Mouse (Mus musculus) embryonic fibroblast, embryonic 13.5 days (primary cell): Measurements from ENCODE around the gene Rbbp4. TPM values are rescaled to one million over a fixed set of nuclear protein-coding genes. Genes with fewer than 3 reads are reported as not detected.

Experiments
- H3K27ac ChIP-seq: 2 replicates; pipeline ENCODE4 v1.5.1; 2012; ENCODE audit warnings: low read length, control low read depth, inconsistent platforms; ENCODE audit not compliant: insufficient read depth
- H3K4me1 ChIP-seq: 2 replicates; pipeline ENCODE4 v1.6.1; 2011; ENCODE audit warnings: low read length; ENCODE audit not compliant: control insufficient read depth, insufficient read depth
- H3K4me3 ChIP-seq: 2 replicates; pipeline ENCODE4 v1.5.1; 2011; ENCODE audit warnings: mild to moderate bottlenecking, control low read depth, low read length; ENCODE audit not compliant: insufficient read depth
- CTCF ChIP-seq: IDR thresholded peaks from 2 replicates; pipeline ENCODE4 v1.5.1; 2011; ENCODE audit warnings: mild to moderate bottlenecking, control low read depth, low read length, moderate library complexity, borderline replicate concordance; ENCODE audit not compliant: insufficient read depth
- POLR2A ChIP-seq: IDR thresholded peaks from 2 replicates; pipeline ENCODE4 v1.6.1; 2011; ENCODE audit warnings: low read depth, mild to moderate bottlenecking, control low read depth, low read length, moderate library complexity
- polyA plus RNA-seq: library from polyadenylated mRNA; stranded (reverse); fragments of >200 nt; gene quantifications from 2 replicates; pipeline ENCODE4 v1.2.4, GENCODE M21; 2011; ENCODE audit warnings: low read depth; ENCODE audit not compliant: missing spikeins, insufficient read length

Rbbp4 gene
- polyA plus RNA-seq, 1 experiment = 229 TPM

- TF ChIP-seq POLR2A = no peak
- H3K4me1 ChIP-seq = peaks cover 8% of the 10 kb centered on the region; the same call in 1 of the 2 replicates
- H3K4me3 ChIP-seq = no peak overlapping the region
- H3K27ac ChIP-seq = no peak overlapping the region
These were observed 36.0 kb downstream of the Rbbp4 start for GRCm38 (mm10) chr4:129299121-129299520.

- Histone ChIP-seq H3K4me3 (no peak overlapping the region), H3K4me1 (peaks cover 5% of the 10 kb centered on the region; the same call in 1 of the 2 replicates), H3K27ac (no peak overlapping the region; the same call in 1 of the 2 replicates)
- no peak for TF ChIP-seq CTCF
- TF ChIP-seq POLR2A = no peak
These were observed 37.4 kb downstream of the Rbbp4 start for GRCm38 (mm10) chr4:129297724-129298123.

GRCm38 (mm10) chr4:129296066-129296465, 39.1 kb downstream of the Rbbp4 start:
- TF ChIP-seq POLR2A (no peak), CTCF (no peak)
- Histone ChIP-seq H3K4me1 (peaks cover 5% of the 10 kb centered on the region; the same call in 1 of the 2 replicates), H3K4me3 (no peak overlapping the region), H3K27ac (no peak overlapping the region)

- Histone ChIP-seq H3K4me1 (peaks cover 5% of the 10 kb centered on the region; the same call in 1 of the 2 replicates), H3K27ac (no peak overlapping the region), H3K4me3 (no peak overlapping the region)
- no peak for TF ChIP-seq CTCF
- no peak for TF ChIP-seq POLR2A
These were observed 40.0 kb downstream of the Rbbp4 start for GRCm38 (mm10) chr4:129295188-129295587.

- Histone ChIP-seq H3K4me1 (peaks cover 5% of the 10 kb centered on the region; the same call in 1 of the 2 replicates), H3K4me3 (no peak overlapping the region), H3K27ac (no peak overlapping the region)
- no peak for TF ChIP-seq CTCF
- TF ChIP-seq POLR2A = no peak
These were observed 41.5 kb downstream of the Rbbp4 start for GRCm38 (mm10) chr4:129293702-129294101.

GRCm38 (mm10) chr4:129292831-129293230, 42.3 kb downstream of the Rbbp4 start:
- TF ChIP-seq CTCF (no peak), POLR2A (no peak)
- Histone ChIP-seq H3K4me3 (no peak overlapping the region), H3K4me1 (peaks cover 3% of the 10 kb centered on the region; the same call in 1 of the 2 replicates)

GRCm38 (mm10) chr4:129289671-129290070, 45.5 kb downstream of the Rbbp4 start:
- peaks cover 3% of the 10 kb centered on the region; the same call in 1 of the 2 replicates for H3K4me1 ChIP-seq

More at GRCm38 (mm10) chr4:129292831-129293230, 42.3 kb downstream of the Rbbp4 start:
- no peak overlapping the region for H3K27ac ChIP-seq

GRCm38 (mm10) chr4:129288067-129288466, 47.1 kb downstream of the Rbbp4 start:
- TF ChIP-seq CTCF (no peak), POLR2A (no peak)
- Histone ChIP-seq H3K27ac (no peak overlapping the region), H3K4me3 (no peak overlapping the region), H3K4me1 (peaks cover 3% of the 10 kb centered on the region; the same call in 1 of the 2 replicates)

More at GRCm38 (mm10) chr4:129289671-129290070, 45.5 kb downstream of the Rbbp4 start:
- no peak for TF ChIP-seq CTCF
- TF ChIP-seq POLR2A = no peak
- H3K4me3 ChIP-seq = no peak overlapping the region
- H3K27ac ChIP-seq = no peak overlapping the region

GRCm38 (mm10) chr4:129287472-129287981, 47.6 kb downstream of the Rbbp4 start, which contains the start of gene Sync:
Sync (plus strand) TSS chr4:129287617.
- peaks cover 3% of the 10 kb centered on the region; the same call in 1 of the 2 replicates for H3K4me1 ChIP-seq
- TF ChIP-seq POLR2A (peak; percentile 41), CTCF (no peak)
- H3K27ac ChIP-seq = peak within 1 kb of the TSS; percentile 42; the same call in 1 of the 2 replicates
- peak within 1 kb of the TSS; percentile 52 for H3K4me3 ChIP-seq

GRCm38 (mm10) chr4:129286683-129287471, 48.3 kb downstream of the Rbbp4 start:
- H3K4me3 ChIP-seq = peak overlapping the region; percentile 52
- peaks cover 3% of the 10 kb centered on the region; the same call in 1 of the 2 replicates for H3K4me1 ChIP-seq
- TF ChIP-seq POLR2A (no peak), CTCF (no peak)
- H3K27ac ChIP-seq = peak overlapping the region; percentile 42; the same call in 1 of the 2 replicates
